Mouse (Mus musculus) megakaryocyte, embryonic 14.5 days (primary cell): ENCODE results near the gene Actr3b.

Experiments used
- FLI1 ChIP-seq: IDR thresholded peaks from 2 replicates; pipeline ENCODE4 v1.6.1; 2012; ENCODE audit warnings: low read length, inconsistent platforms, mixed read lengths
- GATA1 ChIP-seq: IDR thresholded peaks from 3 replicates; pipeline ENCODE4 v1.6.1; 2012; ENCODE audit warnings: mixed read lengths, low read length, inconsistent platforms, borderline replicate concordance

DNA sequence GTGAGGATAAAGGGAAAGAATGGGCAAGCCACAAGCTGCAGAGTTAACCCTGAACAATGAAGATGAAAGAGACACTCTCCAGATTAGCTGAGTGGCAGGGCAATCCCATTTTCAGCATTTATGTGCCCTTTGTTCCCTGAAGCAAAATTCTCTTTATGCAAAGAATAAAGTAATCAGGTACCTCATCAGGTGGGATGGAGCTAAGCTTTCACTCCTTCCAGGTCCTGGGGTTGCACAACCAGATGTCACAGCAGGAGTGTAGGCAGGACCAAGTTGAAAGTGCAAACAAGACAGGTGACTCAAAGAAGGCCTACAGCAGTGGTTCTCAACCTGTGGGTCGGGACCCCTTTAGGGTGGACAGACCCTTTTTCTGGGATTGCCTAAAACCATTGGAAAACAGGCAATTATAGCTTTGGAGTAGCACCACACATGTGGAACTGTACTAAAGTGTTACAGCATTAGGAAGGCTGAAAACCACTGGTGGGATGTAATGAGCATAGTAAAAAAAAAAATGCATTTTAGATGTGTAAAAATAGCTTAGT is 35.6 kb upstream of the Actr3b start:
- TF ChIP-seq GATA1: no peak
- TF ChIP-seq FLI1: no peak
